Mouse (Mus musculus) kidney, postnatal 10 days (tissue): Measurements from ENCODE around the gene Nsf.
A peak's percentile ranks its signal among the peaks of the same experiment; 100 is the strongest.

Experiments used
- DNase-seq: peaks from one replicate; pipeline ENCODE4 v3.0.0; 2021; ENCODE audit warnings: mixed read lengths

Nsf gene

GRCm38 (mm10) chr11:103829956-103830355 lies 123.9 kb downstream of the Nsf start:
- DNase-seq: peak; percentile 31

- DNase-seq: no peak
Observed at GRCm38 (mm10) chr11:103828866-103829265, 125.0 kb downstream of the Nsf start.

GRCm38 (mm10) chr11:103827201-103827600 lies 126.7 kb downstream of the Nsf start:
- DNase-seq: no peak

- no peak for DNase-seq
Observed at GRCm38 (mm10) chr11:103816719-103817118, 137.1 kb downstream of the Nsf start.

- peak; percentile 57 for DNase-seq
Observed at GRCm38 (mm10) chr11:103815986-103816385, 137.9 kb downstream of the Nsf start.

- no peak for DNase-seq
Observed at GRCm38 (mm10) chr11:103814808-103815207, 139.0 kb downstream of the Nsf start.

GRCm38 (mm10) chr11:103811246-103811645 lies 142.6 kb downstream of the Nsf start:
- DNase-seq: no peak

- no peak for DNase-seq
Observed at GRCm38 (mm10) chr11:103810631-103811030, 143.2 kb downstream of the Nsf start.

- DNase-seq: peak; percentile 43
Observed at GRCm38 (mm10) chr11:103809611-103810598, 144.0 kb downstream of the Nsf start.

- DNase-seq: peak; percentile 24
Observed at GRCm38 (mm10) chr11:103808771-103809610, 144.9 kb downstream of the Nsf start.

- DNase-seq: peak; percentile 22
Observed at GRCm38 (mm10) chr11:103807966-103808365, 145.9 kb downstream of the Nsf start.

GRCm38 (mm10) chr11:103804804-103805203 lies 149.1 kb downstream of the Nsf start:
- no peak for DNase-seq

GRCm38 (mm10) chr11:103804126-103804525 lies 149.7 kb downstream of the Nsf start:
- no peak for DNase-seq

GRCm38 (mm10) chr11:103801128-103801527 lies 152.7 kb downstream of the Nsf start:
- no peak for DNase-seq

GRCm38 (mm10) chr11:103789951-103790350 lies 163.9 kb downstream of the Nsf start:
- no peak for DNase-seq

- no peak for DNase-seq
Observed at GRCm38 (mm10) chr11:103780152-103780551, 173.7 kb downstream of the Nsf start.

GRCm38 (mm10) chr11:103774228-103774530 lies 179.7 kb downstream of the Nsf start:
- DNase-seq: no peak

GRCm38 (mm10) chr11:103773387-103774227 lies 180.2 kb downstream of the Nsf start, which contains the start of gene Wnt3:
TSS of gene Wnt3 (plus strand) at chr11:103774150.
- DNase-seq: no peak

GRCm38 (mm10) chr11:103772505-103773386 lies 181.1 kb downstream of the Nsf start:
- DNase-seq: no peak
